Mouse (Mus musculus): ENCODE data around the gene Oaz1. TPM values are rescaled to one million over a fixed set of nuclear protein-coding genes. Genes with fewer than 3 reads are reported as not detected.
"Not testable (repeated sequence)": the region's sequence is repeated elsewhere in the genome, so short reads cannot be mapped to it uniquely, and the experiment has no call there.

Gene Oaz1
- total RNA-seq, 2 experiments from 2014 or later: 478 to 493 TPM

DNA sequence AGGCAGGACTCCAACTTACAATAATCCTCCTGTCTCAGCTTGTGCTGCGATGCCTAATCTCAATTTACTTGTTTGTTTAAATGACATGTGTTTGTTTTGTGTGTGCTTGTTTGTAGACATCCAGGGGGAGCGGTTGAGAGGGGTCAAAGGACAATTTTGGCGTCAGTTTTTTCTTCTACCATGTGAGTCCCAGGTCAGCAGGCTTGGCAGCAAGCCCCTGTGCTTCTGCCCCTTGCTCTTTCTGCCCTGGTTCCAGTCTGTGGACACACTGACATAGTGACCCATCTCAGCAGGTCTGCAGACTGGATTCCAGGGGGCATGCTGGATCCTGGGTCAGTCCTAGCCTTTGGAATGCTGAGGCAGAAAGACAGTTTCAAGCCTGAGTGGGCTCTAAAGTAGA, 7.0 kb upstream of the Oaz1 start:
- no peak for DNase-seq (ENCODE audit: low spot score in 2 of 2)

DNA sequence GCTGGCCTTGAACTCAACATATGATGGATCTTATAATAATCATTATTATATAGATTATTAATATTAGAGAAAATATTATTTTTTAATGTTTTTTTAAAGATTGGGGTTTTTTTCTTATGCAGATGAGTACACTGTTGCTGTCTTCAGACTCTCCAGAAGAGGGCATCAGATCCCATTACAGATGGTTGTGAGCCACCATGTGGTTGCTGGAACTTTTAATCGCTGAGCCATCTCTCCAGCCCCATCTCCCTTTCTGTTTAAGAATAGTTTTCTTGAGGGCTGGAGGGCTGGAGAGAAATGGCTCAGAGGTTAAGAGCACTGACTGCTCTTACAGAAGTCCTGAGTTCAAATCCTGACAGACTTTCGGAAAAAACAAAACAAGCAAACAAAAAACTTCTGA, 4.5 kb upstream of the Oaz1 start:
- peak; percentile 91 for TF ChIP-seq CTCF (conservative IDR thresholded peaks at IDR 0.05)
- no peak for DNase-seq (ENCODE audit: low spot score in 2 of 2)
- Histone ChIP-seq H3K27ac (no peak overlapping the region), H3K4me3 (no peak overlapping the region)

More for the DNA sequence above, 7.0 kb upstream of the Oaz1 start:
- TF ChIP-seq CTCF (conservative IDR thresholded peaks at IDR 0.05): no peak
- Histone ChIP-seq H3K27ac (no peak overlapping the region), H3K4me3 (no peak overlapping the region)

DNA sequence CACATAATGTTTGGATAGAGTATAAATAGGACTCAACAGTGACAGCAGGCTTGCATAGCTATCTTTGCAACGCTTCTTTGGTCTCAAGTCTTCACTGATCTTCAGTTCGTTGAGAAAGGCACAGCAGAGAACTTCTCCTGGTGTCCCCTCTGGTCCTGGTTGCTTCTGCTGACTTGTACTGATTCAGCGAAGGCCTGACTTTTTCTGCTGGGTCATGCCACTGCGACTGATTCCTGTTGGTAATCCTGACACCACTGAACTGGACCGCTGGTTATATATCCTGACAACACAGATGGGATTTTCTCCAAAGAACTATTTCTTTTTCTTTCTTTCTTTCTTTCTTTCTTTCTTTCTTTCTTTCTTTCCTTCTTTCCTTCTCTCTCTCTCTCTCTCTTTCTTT, 3.9 kb upstream of the Oaz1 start:
- Histone ChIP-seq H3K27ac (no peak overlapping the region), H3K4me3 (no peak overlapping the region)
- TF ChIP-seq CTCF (conservative IDR thresholded peaks at IDR 0.05): no peak
- no peak for DNase-seq (ENCODE audit: low spot score in 2 of 2)

DNA sequence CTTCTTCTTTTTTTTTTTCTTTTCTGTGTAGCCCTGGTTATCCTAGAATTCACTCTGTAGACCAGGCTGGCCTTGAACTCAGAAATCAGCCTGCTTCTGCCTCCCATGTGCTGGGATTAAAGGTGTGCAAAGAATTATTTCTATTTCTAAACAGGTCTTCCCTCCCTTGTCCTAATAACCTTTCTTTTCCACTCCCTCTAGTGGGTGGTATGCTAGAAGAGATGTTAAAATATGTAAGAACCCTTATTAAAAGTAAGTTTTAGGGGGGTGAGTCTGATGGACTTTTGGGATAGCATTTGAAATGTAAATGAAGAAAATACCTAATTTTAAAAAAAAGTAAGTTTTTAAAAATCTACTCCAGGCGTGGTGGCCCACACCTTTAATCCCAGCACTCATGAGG, 3.1 kb upstream of the Oaz1 start:
- H3K27ac ChIP-seq: no peak overlapping the region
- no peak overlapping the region for H3K4me3 ChIP-seq
- no peak for DNase-seq (ENCODE audit: low spot score in 2 of 2)
- TF ChIP-seq CTCF (conservative IDR thresholded peaks at IDR 0.05): no peak

DNA sequence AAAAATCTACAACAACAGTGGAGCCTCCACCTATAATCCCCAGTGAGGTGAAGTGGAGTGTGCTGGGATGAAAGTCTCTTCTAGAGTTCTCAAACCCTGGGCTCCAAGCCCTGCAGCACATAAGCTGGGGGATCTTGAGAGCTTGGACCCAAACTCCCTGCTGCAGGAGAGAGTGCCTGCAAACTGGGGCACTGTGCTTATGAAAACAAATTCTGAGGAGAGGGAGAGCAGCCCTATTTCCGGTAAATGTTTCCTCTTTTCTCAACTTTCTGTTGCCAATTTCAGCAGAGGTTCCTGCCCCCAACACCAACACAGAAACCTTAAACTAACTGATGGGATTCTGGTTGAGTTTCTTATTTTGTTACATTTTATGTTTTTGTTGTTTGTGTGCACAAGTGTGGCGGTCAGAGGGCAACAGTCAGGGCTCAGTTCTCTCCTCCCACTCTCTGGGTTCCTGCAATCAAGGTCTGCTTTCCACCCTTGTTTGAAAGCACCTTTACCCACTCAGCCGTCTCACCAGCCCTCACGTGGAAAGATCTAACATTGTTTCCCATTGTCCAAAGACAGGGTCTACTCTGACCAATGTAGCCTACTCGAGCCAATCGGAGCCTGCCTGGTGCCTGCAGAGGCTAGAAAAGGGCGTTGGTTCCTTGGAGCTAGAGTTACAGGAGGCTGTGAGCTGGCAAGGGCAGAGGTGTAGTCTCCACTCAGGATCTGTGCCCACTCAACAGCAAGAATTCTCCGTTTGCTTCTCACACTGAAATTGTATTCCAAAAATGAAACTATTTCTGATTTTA, 2.4 kb upstream of the Oaz1 start:
- Histone ChIP-seq H3K4me3 (no peak overlapping the region), H3K27ac (0 out of 2 replicates have a peak overlapping the region, but pooled peaks have one; percentile 28)
- DNase-seq (ENCODE audit: low spot score in 2 of 2): no peak
- TF ChIP-seq CTCF (conservative IDR thresholded peaks at IDR 0.05): no peak

DNA sequence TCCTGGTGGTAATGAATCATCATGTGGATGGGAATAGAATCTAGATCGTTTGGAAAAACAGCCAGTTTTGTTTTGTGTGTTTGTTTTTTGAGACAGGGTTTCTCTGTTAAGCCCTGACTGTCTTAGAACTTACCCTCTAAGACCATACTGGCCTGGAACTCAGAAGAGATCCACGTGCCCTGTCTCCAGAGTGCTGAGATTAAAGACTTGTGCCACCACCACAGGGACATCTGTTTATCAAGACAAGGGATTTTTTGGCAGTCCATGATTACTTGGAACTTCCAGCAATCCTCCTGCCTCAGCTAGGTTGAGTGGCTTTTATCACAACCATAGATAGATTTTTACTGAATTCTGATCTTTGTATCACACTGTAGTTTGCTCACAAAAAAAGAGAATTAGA, 1.6 kb upstream of the Oaz1 start:
- DNase-seq (ENCODE audit: low spot score in 2 of 2): no peak
- TF ChIP-seq CTCF (conservative IDR thresholded peaks at IDR 0.05): no peak
- no peak overlapping the region for H3K27ac ChIP-seq
- no peak overlapping the region for H3K4me3 ChIP-seq

DNA sequence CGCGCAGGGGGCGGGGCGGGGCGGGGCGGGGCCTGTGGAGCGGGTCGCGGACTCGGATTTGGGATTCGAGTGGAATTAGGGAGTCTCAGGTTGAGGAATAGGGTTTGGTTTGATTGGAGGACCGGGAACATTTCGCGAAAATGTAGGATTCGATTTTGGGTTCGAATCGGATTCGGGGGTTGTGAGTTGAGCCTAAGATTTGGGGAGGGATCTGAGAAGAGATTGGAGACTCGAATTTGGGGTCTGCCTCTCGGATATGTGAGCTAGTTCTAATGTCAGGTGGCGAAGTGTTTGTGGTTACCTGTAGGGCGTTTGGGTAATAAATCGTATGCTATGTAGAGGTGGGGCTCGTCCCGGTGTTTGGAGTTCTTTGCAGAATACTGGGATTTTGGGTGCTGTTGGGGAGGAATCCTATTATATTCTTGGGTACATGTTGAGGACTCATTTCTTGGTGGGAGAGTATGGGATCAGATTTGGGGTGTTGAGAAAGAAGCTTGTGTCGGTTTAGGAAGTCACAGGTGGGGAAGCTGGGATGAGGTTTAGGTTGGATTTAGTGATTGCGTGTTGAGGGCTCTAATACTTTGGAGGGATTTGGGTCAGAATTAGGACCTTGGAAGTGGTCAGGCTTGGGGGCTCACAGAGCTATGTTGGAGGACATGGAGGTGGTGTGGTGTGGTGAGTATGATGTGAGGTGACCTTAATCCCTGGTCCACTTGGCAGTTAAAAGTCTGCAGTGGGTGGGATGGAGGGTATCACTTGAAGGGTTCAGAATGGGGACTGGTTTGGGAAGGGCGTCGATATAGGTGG, 810 bp downstream of the Oaz1 start:
- TF ChIP-seq CTCF (conservative IDR thresholded peaks at IDR 0.05): no peak
- DNase-seq (ENCODE audit: low spot score in 2 of 2): no peak
- H3K4me3 ChIP-seq: peak overlapping the region; percentile 96
- peak overlapping the region; percentile 98 for H3K27ac ChIP-seq

DNA sequence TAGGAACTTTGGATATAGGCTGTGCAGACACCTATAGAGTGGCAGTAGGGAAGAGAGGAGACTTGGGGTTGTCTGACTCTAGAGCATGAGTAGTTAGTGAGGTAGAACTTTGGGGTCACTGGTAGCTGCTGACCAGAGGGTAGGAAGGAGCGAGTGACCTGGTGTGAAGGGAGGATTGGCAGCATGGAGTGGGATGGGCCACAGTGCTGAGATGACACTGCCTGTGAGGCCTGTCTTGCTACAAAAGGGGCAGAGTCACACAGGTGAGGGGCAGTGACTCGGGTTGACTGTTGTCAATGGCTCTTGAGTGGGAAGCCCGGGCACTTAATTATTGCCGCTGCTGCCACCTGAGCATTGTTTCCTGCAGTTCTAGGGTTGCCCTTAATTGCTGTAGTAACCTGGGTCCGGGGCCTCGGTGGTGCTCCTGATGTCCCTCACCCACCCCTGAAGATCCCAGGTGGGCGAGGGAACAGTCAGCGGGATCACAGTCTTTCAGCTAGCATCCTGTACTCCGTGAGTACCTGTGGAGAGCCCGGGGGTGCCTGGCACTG, 1.5 kb downstream of the Oaz1 start:
- TF ChIP-seq CTCF (conservative IDR thresholded peaks at IDR 0.05): no peak
- no peak overlapping the region for H3K27ac ChIP-seq
- H3K4me3 ChIP-seq: peak overlapping the region; percentile 96
- DNase-seq (ENCODE audit: low spot score in 2 of 2): no peak

DNA sequence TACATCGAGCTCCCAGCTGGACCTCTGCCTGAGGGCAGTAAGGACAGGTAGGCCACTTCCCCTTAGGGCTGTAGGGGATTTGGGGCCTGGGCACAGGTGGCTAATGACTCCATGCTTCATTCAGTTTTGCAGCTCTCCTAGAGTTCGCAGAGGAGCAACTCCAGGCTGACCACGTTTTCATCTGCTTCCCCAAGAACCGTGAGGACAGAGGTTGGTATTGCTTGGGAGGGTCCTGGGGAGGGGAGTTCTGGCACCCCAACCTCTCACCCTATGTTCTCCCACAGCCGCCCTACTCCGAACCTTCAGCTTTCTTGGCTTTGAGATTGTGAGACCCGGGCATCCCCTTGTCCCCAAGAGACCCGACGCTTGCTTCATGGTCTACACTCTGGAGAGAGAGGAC, 2.1 kb downstream of the Oaz1 start:
- H3K4me3 ChIP-seq: peak overlapping the region; percentile 96; the same call in 1 of the 2 replicates
- not testable (repeated sequence) for DNase-seq (ENCODE audit: low spot score in 2 of 2); H3K27ac ChIP-seq

DNA sequence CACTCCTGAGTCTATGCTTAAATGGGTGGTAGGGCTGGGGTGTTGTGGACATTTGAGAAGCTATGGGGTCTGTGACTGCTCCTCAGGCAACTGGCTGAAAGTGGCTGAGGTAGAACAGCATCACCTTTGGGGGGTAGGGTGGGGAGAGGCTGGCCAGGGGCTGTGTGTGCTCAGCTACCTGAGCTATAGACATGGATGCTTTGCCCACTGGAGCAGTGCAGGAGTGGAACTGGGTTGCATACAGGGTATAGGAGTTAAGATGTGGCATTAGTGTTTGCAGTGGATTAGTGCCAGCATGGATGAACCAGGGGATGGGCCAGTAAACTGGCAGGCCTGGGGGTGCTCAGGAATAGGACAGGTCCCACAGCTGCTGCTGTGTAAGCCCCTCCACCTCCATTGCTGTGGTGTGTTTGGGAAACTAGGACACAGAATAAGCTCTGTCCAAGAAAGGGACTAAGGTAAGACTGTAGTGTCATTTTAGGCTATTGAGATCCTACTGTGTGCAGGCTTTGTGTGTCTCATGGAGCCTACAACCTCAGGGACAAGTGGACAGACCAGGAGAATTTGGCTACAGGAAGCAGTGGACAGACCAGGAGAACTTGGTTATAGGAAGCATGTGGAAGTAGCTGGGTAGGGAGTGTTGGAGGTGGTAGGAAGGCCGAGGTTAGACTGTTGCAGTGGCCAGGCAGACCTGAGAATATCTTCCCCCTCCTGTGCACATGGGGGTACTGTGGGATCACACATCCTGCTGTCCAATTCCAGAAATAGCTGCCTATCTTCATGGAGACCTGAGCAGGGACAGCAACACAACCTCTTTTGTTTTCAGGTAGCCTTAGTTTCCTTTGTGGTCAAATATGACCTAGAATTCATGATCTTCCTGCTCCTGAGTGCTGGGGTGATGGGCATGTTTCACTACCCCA, 3.2 kb downstream of the Oaz1 start:
- TF ChIP-seq CTCF (conservative IDR thresholded peaks at IDR 0.05): no peak
- Histone ChIP-seq H3K27ac (no peak overlapping the region), H3K4me3 (no peak overlapping the region)
- no peak for DNase-seq (ENCODE audit: low spot score in 2 of 2)

DNA sequence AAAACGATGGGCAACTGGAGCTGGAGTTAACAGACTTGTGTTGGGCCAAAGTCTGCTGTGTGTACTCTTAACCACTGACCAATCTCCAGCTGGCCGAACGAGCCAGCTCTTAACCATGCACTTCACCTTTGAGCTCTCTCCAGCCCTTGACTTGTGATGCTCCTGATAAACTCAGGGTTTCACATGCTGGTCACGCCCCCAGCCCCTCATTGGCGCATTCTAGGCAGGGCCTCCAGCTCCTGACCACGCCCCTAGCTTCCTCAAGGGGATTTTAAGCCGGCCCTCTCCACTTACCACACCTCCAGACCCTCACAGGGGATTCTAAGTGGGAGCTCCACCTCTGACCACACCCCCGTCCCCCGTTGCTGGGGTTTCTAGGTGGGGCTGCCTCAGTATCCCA, 4.7 kb downstream of the Oaz1 start:
- TF ChIP-seq CTCF (conservative IDR thresholded peaks at IDR 0.05): no peak
- DNase-seq (ENCODE audit: low spot score in 2 of 2): no peak
- Histone ChIP-seq H3K4me3 (no peak overlapping the region), H3K27ac (no peak overlapping the region)

DNA sequence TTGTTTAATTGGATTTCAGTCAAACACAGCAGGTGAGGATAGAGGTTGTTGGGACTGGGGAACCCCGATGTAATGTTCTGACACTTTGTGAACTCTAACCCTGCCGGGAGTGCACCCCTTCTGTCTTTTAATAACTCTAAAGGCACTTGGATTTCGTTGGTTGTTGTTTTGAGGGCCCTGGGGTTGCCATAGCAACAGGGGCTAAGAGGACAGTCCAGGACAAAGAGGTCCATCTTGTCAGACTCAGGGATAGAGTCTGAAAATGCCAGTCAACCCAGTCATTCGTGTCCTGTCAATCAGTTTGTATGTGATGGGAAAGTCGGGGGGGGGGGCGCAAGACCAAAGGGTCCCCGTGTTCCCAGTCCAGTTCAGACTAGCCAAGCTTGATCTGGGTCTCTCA, 6.4 kb downstream of the Oaz1 start:
- TF ChIP-seq CTCF (conservative IDR thresholded peaks at IDR 0.05): no peak
- Histone ChIP-seq H3K27ac (no peak overlapping the region), H3K4me3 (no peak overlapping the region)
- no peak for DNase-seq (ENCODE audit: low spot score in 2 of 2)
